Mouse (Mus musculus) 3134 (cell line): ENCODE measurements around the gene Slc9a8.

Experiments used
- DNase-seq: peaks from one replicate; pipeline ENCODE4 v3.0.0-alpha.2; 2011; ENCODE audit warnings: low spot score; ENCODE audit not compliant: insufficient read length; ENCODE audit errors: extremely low read depth

Gene Slc9a8

GRCm38 (mm10) chr2:167445911-167446780, 24.6 kb downstream of the Slc9a8 start:
- no peak for DNase-seq

GRCm38 (mm10) chr2:167447207-167447606, 25.7 kb downstream of the Slc9a8 start:
- no peak for DNase-seq

- DNase-seq = no peak
These were observed 26.1 kb downstream of the Slc9a8 start for GRCm38 (mm10) chr2:167447629-167448028.

GRCm38 (mm10) chr2:167449331-167450275, 28.1 kb downstream of the Slc9a8 start:
- no peak for DNase-seq

- DNase-seq = no peak
These were observed 29.1 kb downstream of the Slc9a8 start for GRCm38 (mm10) chr2:167450647-167451046.

GRCm38 (mm10) chr2:167453814-167454213, 32.3 kb downstream of the Slc9a8 start:
- DNase-seq = no peak

GRCm38 (mm10) chr2:167456361-167457020, 35.0 kb downstream of the Slc9a8 start:
- DNase-seq = no peak

GRCm38 (mm10) chr2:167457213-167457612, 35.7 kb downstream of the Slc9a8 start:
- DNase-seq = no peak

- DNase-seq = no peak
These were observed 37.0 kb downstream of the Slc9a8 start for GRCm38 (mm10) chr2:167458548-167458947.

GRCm38 (mm10) chr2:167459071-167459865, 37.8 kb downstream of the Slc9a8 start:
- DNase-seq = no peak

GRCm38 (mm10) chr2:167462954-167463353, 41.4 kb downstream of the Slc9a8 start:
- DNase-seq = peak; percentile 40

GRCm38 (mm10) chr2:167463802-167464201, 42.3 kb downstream of the Slc9a8 start:
- DNase-seq = no peak

GRCm38 (mm10) chr2:167465951-167466350, 44.4 kb downstream of the Slc9a8 start:
- no peak for DNase-seq

- no peak for DNase-seq
These were observed 45.7 kb downstream of the Slc9a8 start for GRCm38 (mm10) chr2:167467214-167467613.

GRCm38 (mm10) chr2:167468444-167468843, 46.9 kb downstream of the Slc9a8 start:
- no peak for DNase-seq

- no peak for DNase-seq
These were observed 49.1 kb downstream of the Slc9a8 start for GRCm38 (mm10) chr2:167470611-167471010.

- no peak for DNase-seq
These were observed 50.1 kb downstream of the Slc9a8 start for GRCm38 (mm10) chr2:167471585-167471984.

GRCm38 (mm10) chr2:167474218-167474617, 52.7 kb downstream of the Slc9a8 start:
- DNase-seq = no peak

GRCm38 (mm10) chr2:167475596-167475995, 54.1 kb downstream of the Slc9a8 start:
- DNase-seq = no peak

GRCm38 (mm10) chr2:167476200-167476688, 54.7 kb downstream of the Slc9a8 start:
- no peak for DNase-seq
